Mouse (Mus musculus): ENCODE data around the gene 6030468B19Rik.
A peak's percentile ranks its signal among the peaks of the same experiment; 100 is the strongest.
"Not testable (repeated sequence)": the region's sequence is repeated elsewhere in the genome, so short reads cannot be mapped to it uniquely, and the experiment has no call there.

The 6030468B19Rik gene

GRCm38 (mm10) chr11:117806781-117807180 is 9.3 kb downstream of the 6030468B19Rik start:
- no peak for DNase-seq (ENCODE audit: low spot score)

- DNase-seq (ENCODE audit: low spot score), result peak; percentile 80
Observed at GRCm38 (mm10) chr11:117809407-117810311, 12.2 kb downstream of the 6030468B19Rik start, which contains the start of the genes Gm20708 and Syngr2. Gm20708 (plus strand) TSS chr11:117809668. Syngr2 (plus strand) TSS chr11:117809668.

GRCm38 (mm10) chr11:117810401-117811046 is 13.1 kb downstream of the 6030468B19Rik start:
- peak; percentile 78 for DNase-seq (ENCODE audit: low spot score)

- no peak for DNase-seq (ENCODE audit: low spot score)
Observed at GRCm38 (mm10) chr11:117813867-117814266, 16.4 kb downstream of the 6030468B19Rik start.

GRCm38 (mm10) chr11:117814704-117815366 is 17.4 kb downstream of the 6030468B19Rik start:
- no peak for DNase-seq (ENCODE audit: low spot score)

- not testable (repeated sequence) for DNase-seq (ENCODE audit: low spot score)
Observed at GRCm38 (mm10) chr11:117815850-117816249, 18.4 kb downstream of the 6030468B19Rik start.

GRCm38 (mm10) chr11:117816389-117816996 is 19.0 kb downstream of the 6030468B19Rik start:
- DNase-seq (ENCODE audit: low spot score), result no peak

- DNase-seq (ENCODE audit: low spot score), result no peak
Observed at GRCm38 (mm10) chr11:117819095-117819494, 21.6 kb downstream of the 6030468B19Rik start.

- DNase-seq (ENCODE audit: low spot score), result no peak
Observed at GRCm38 (mm10) chr11:117820173-117820572, 22.7 kb downstream of the 6030468B19Rik start.

- no peak for DNase-seq (ENCODE audit: low spot score)
Observed at GRCm38 (mm10) chr11:117821868-117822267, 24.4 kb downstream of the 6030468B19Rik start.

GRCm38 (mm10) chr11:117822728-117823241 is 25.3 kb downstream of the 6030468B19Rik start:
- DNase-seq (ENCODE audit: low spot score), result no peak

GRCm38 (mm10) chr11:117823411-117823810 is 26.0 kb downstream of the 6030468B19Rik start:
- no peak for DNase-seq (ENCODE audit: low spot score)

GRCm38 (mm10) chr11:117824060-117824969 is 26.9 kb downstream of the 6030468B19Rik start:
- peak; percentile 81 for DNase-seq (ENCODE audit: low spot score)

GRCm38 (mm10) chr11:117825333-117826101 is 28.1 kb downstream of the 6030468B19Rik start, which contains the start of the genes Afmid and Tk1:
Afmid (plus strand) TSS chr11:117825924.
Tk1 (minus strand) TSS chr11:117826092.
- peak; percentile 90 for DNase-seq (ENCODE audit: low spot score)

GRCm38 (mm10) chr11:117826164-117826563 is 28.7 kb downstream of the 6030468B19Rik start:
- DNase-seq (ENCODE audit: low spot score), result peak; percentile 49

GRCm38 (mm10) chr11:117826916-117827315 is 29.5 kb downstream of the 6030468B19Rik start:
- no peak for DNase-seq (ENCODE audit: low spot score)

- no peak for DNase-seq (ENCODE audit: low spot score)
Observed at GRCm38 (mm10) chr11:117827386-117827785, 29.9 kb downstream of the 6030468B19Rik start.

GRCm38 (mm10) chr11:117828149-117828887 is 30.9 kb downstream of the 6030468B19Rik start:
- DNase-seq (ENCODE audit: low spot score), result no peak

All from yolk sac, embryonic 10.5 days (tissue).